In genomic region chr15:97378061-97378460, GRCm38 (mm10) we compare ENCODE assay signal across 31 mouse cellular contexts.
DNase-seq lines count a peak whose midpoint lies in the region; ATAC-seq and TF ChIP-seq lines count a peak whose summit lies in the region.
"Had no signal": no experiment of that assay in that cellular context is flagged by ENCODE, and none has a peak within 500 bp of the region (broad histone marks: within the 10 kb centered on the region; RNA-seq: fewer than 3 reads in every experiment).

No protein-coding gene starts in this region.

- intact Hi-C loops in heart, postnatal 25 days (cut with DNase I) = loop anchor here (5.0 kb wide), 1 partner anchor 131 kb away; the partner anchor contains the start of genes Amigo2 and Pced1b

- no peak for ATAC-seq in heart, embryonic 13.5 days (ENCODE audit: extremely low read depth, insufficient number of reproducible peaks, low FRiP score, low TSS enrichment)
- ATAC-seq in liver, embryonic 14.5 days (ENCODE audit: insufficient read depth) = no peak
- ATAC-seq in hindbrain, embryonic 14.5 days (ENCODE audit: low FRiP score) = no peak
- ATAC-seq in midbrain, embryonic 14.5 days (ENCODE audit: low FRiP score, low TSS enrichment) = no peak
- ATAC-seq: forebrain, embryonic 15.5 days; hindbrain, postnatal 0 days; intestine, embryonic 16.5 days had no signal

- peak overlapping the region; percentile 65 for H3K4me2 ChIP-seq in heart, embryonic 13.5 days
- H3K4me2 ChIP-seq in CH12.LX (ENCODE audit: insufficient read depth, low read depth, poor library complexity, severe bottlenecking) = no peak overlapping the region
- no peak overlapping the region for H3K4me2 ChIP-seq in liver, embryonic 14.5 days (ENCODE audit: low read depth)
- no peak overlapping the region for H3K4me2 ChIP-seq in hindbrain, embryonic 14.5 days (replicated peaks)
- H3K4me2 ChIP-seq in midbrain, embryonic 14.5 days (ENCODE audit: low read length) = no peak overlapping the region
- H3K4me2 ChIP-seq: forebrain, embryonic 15.5 days; midbrain, embryonic 11.5 days; neural tube, embryonic 13.5 days had no signal

- no peaks in the 10 kb centered on the region for H3K9me3 ChIP-seq in heart, embryonic 13.5 days
- H3K9me3 ChIP-seq in CH12.LX (replicated peaks; ENCODE audit: low read length) = no peaks in the 10 kb centered on the region
- no peaks in the 10 kb centered on the region for H3K9me3 ChIP-seq in liver, embryonic 14.5 days (ENCODE audit: control insufficient read depth, low read length)
- H3K9me3 ChIP-seq in hindbrain, embryonic 14.5 days (ENCODE audit: control insufficient read depth, low read length) = no peaks in the 10 kb centered on the region
- H3K9me3 ChIP-seq in midbrain, embryonic 14.5 days (ENCODE audit: control insufficient read depth, low read length) = no peaks in the 10 kb centered on the region
- H3K9me3 ChIP-seq: embryonic facial prominence, embryonic 12.5 days; forebrain, embryonic 15.5 days; G1E; neural tube, embryonic 13.5 days had no signal

- dilution Hi-C loops in CH12.LX (cut with MboI; ENCODE audit: extremely low pct_ligation_motif_present, extremely low pct_unique_long_range_greater_than_20kb, low sequenced_read_pairs) = no loop called here

- no peak for DNase-seq in heart, postnatal 25 days (ENCODE audit: low spot score)
- DNase-seq in A20 (ENCODE audit: low read depth, low spot score) (peak; percentile 65), CH12.LX (ENCODE audit: extremely low read depth) (no peak)
- DNase-seq in liver, embryonic 14.5 days (ENCODE audit: low read depth in 3 of 3, low spot score in 3 of 3) = no peak
- no peak for DNase-seq in hindbrain, embryonic 14.5 days (ENCODE audit: low spot score)
- no peak for DNase-seq in midbrain, embryonic 14.5 days
- DNase-seq: adrenal gland, postnatal 14 days; B cell, adult 2 months; cerebellum, adult 11-12 months; cerebellum, adult 9-11 months; embryo, embryonic 11 days; gastrocnemius, postnatal 25 days; heart, adult 18-20 months; heart, postnatal 14 days; kidney, adult 9 months; kidney, postnatal 10 days; layer of hippocampus, postnatal 36 days; left cerebral cortex, postnatal 4 days; lung, embryonic 14.5 days; lung, postnatal 14 days; thymus, adult 2 months; thymus, postnatal 36 days had no signal

- in situ Hi-C loops in CH12.LX (cut with MboI; ENCODE audit: low pct_ligation_motif_present, low pct_unique_long_range_greater_than_20kb, low sequenced_read_pairs) = no loop called here

- H3K79me2 ChIP-seq in CH12.LX (replicated peaks; ENCODE audit: control insufficient read depth, extremely low read depth, insufficient read depth, poor library complexity, severe bottlenecking) = peaks cover 77% of the 10 kb centered on the region

- no peak; the same call in 1 of the 2 replicates for TF ChIP-seq POLR2A in CH12.LX (IDR thresholded peaks at IDR 0.05; ENCODE audit: low read depth, low read length)

- H3K27ac ChIP-seq in heart, embryonic 13.5 days (replicated peaks) = no peak overlapping the region
- H3K27ac ChIP-seq in CH12.LX (ENCODE audit: insufficient read depth, low read depth) = no peak overlapping the region
- peak overlapping the region; percentile 31 for H3K27ac ChIP-seq in liver, embryonic 14.5 days
- no peak overlapping the region for H3K27ac ChIP-seq in hindbrain, embryonic 14.5 days
- no peak overlapping the region for H3K27ac ChIP-seq in midbrain, embryonic 14.5 days (replicated peaks; ENCODE audit: low read depth, low read length)
- H3K27ac ChIP-seq: embryonic facial prominence, embryonic 12.5 days; forebrain, embryonic 15.5 days; hindbrain, postnatal 0 days; neural tube, embryonic 13.5 days had no signal

- peaks cover 3% of the 10 kb centered on the region for H3K27me3 ChIP-seq in heart, embryonic 13.5 days (replicated peaks)
- H3K27me3 ChIP-seq in CH12.LX (replicated peaks) = no peaks in the 10 kb centered on the region
- no peaks in the 10 kb centered on the region for H3K27me3 ChIP-seq in liver, embryonic 14.5 days (ENCODE audit: control insufficient read depth, insufficient read depth, low read length)
- H3K27me3 ChIP-seq in hindbrain, embryonic 14.5 days (ENCODE audit: control insufficient read depth, insufficient read depth, low read length) = no peaks in the 10 kb centered on the region
- H3K27me3 ChIP-seq in midbrain, embryonic 14.5 days (ENCODE audit: control insufficient read depth, insufficient read depth, low read length) = no peaks in the 10 kb centered on the region; the same call in 1 of the 2 replicates
- H3K27me3 ChIP-seq: forebrain, embryonic 15.5 days had no signal

- H3K4me3 ChIP-seq in heart, embryonic 13.5 days = peak overlapping the region; percentile 43; the same call in 1 of the 2 replicates
- H3K4me3 ChIP-seq in CH12.LX (replicated peaks in 1 of 3; ENCODE audit: low read depth in 2 of 3, low read length in 2 of 3, poor library complexity in 1 of 3) = peak overlapping the region in 2 of 3 experiments; percentile 56 to 58
- H3K4me3 ChIP-seq in liver, embryonic 14.5 days (ENCODE audit: insufficient read depth in 1 of 2, low read depth in 2 of 2, low read length in 2 of 2) = no peak overlapping the region
- no peak overlapping the region for H3K4me3 ChIP-seq in hindbrain, embryonic 14.5 days (replicated peaks; ENCODE audit: low read length)
- H3K4me3 ChIP-seq in midbrain, embryonic 14.5 days (replicated peaks; ENCODE audit: low read depth, low read length) = no peak overlapping the region
- H3K4me3 ChIP-seq: embryonic facial prominence, embryonic 12.5 days; forebrain, embryonic 15.5 days; myocyte; neural tube, embryonic 13.5 days had no signal

- TF ChIP-seq CTCF in CH12.LX (conservative IDR thresholded peaks at IDR 0.05 in 1 of 2, IDR thresholded peaks at IDR 0.05 in 1 of 2; ENCODE audit: low read depth in 2 of 2, low read length in 2 of 2) = no peak; a peak in 1 of 4 replicates
- TF ChIP-seq CTCF in liver, embryonic 14.5 days (IDR thresholded peaks at IDR 0.05; ENCODE audit: low read depth) = no peak

- H3K9ac ChIP-seq in heart, embryonic 13.5 days = no peak overlapping the region
- H3K9ac ChIP-seq in CH12.LX (ENCODE audit: insufficient read depth, low read depth) = no peak overlapping the region; the same call in 1 of the 2 replicates
- no peak overlapping the region for H3K9ac ChIP-seq in liver, embryonic 14.5 days (replicated peaks)
- no peak overlapping the region for H3K9ac ChIP-seq in hindbrain, embryonic 14.5 days
- no peak overlapping the region for H3K9ac ChIP-seq in midbrain, embryonic 14.5 days (replicated peaks; ENCODE audit: low read length)
- H3K9ac ChIP-seq: embryonic facial prominence, embryonic 12.5 days; forebrain, embryonic 15.5 days; lung, embryonic 14.5 days; neural tube, embryonic 13.5 days had no signal

- no peak for TF ChIP-seq RAD21 in CH12.LX (IDR thresholded peaks at IDR 0.05; ENCODE audit: low read depth, low read length)

- WGBS in heart, embryonic 13.5 days = 80% methylated on average over 4 of the region's 4 CpGs
- WGBS in liver, embryonic 14.5 days (ENCODE audit: insufficient replicate concordance) = 76% methylated on average over 4 of the region's 4 CpGs
- 90% methylated on average over 4 of the region's 4 CpGs for WGBS in hindbrain, embryonic 14.5 days
- WGBS in midbrain, embryonic 14.5 days = 82% methylated on average over 4 of the region's 4 CpGs

- peaks cover 28% of the 10 kb centered on the region for H3K4me1 ChIP-seq in heart, embryonic 13.5 days
- peaks cover 22 to 41% of the 10 kb centered on the region in 2 experiments for H3K4me1 ChIP-seq in CH12.LX (ENCODE audit: control insufficient read depth in 1 of 2, insufficient read depth in 2 of 2)
- H3K4me1 ChIP-seq in liver, embryonic 14.5 days (replicated peaks; ENCODE audit: control insufficient read depth in 2 of 2, insufficient read depth in 2 of 2, low read length in 1 of 2) = peaks cover 46 to 50% of the 10 kb centered on the region in 2 experiments
- peaks cover 6% of the 10 kb centered on the region; the same call in 1 of the 2 replicates for H3K4me1 ChIP-seq in hindbrain, embryonic 14.5 days (replicated peaks; ENCODE audit: control insufficient read depth, insufficient read depth, low read length)
- H3K4me1 ChIP-seq in midbrain, embryonic 14.5 days (ENCODE audit: control insufficient read depth, insufficient read depth, low read length) = peaks cover 4% of the 10 kb centered on the region
- H3K4me1 ChIP-seq: embryonic facial prominence, embryonic 12.5 days had no signal

- no peaks in the 10 kb centered on the region for H3K36me3 ChIP-seq in heart, embryonic 13.5 days
- peaks cover 19 to 46% of the 10 kb centered on the region in 2 experiments for H3K36me3 ChIP-seq in CH12.LX (replicated peaks in 1 of 2; ENCODE audit: control insufficient read depth in 1 of 2, insufficient read depth in 1 of 2, low read length in 1 of 2)
- no peaks in the 10 kb centered on the region; the same call in 1 of the 2 replicates for H3K36me3 ChIP-seq in liver, embryonic 14.5 days (replicated peaks; ENCODE audit: control insufficient read depth, insufficient read depth, low read depth)
- H3K36me3 ChIP-seq in hindbrain, embryonic 14.5 days (replicated peaks; ENCODE audit: control insufficient read depth, insufficient read depth) = no peaks in the 10 kb centered on the region
- no peaks in the 10 kb centered on the region for H3K36me3 ChIP-seq in midbrain, embryonic 14.5 days (ENCODE audit: control insufficient read depth, insufficient read depth, low read length)
- H3K36me3 ChIP-seq: embryonic facial prominence, embryonic 12.5 days; forebrain, embryonic 15.5 days; neural tube, embryonic 13.5 days had no signal

- TF ChIP-seq EP300 in CH12.LX (IDR thresholded peaks at IDR 0.05; ENCODE audit: low read length) = no peak
- no peak for TF ChIP-seq EP300 in liver, embryonic 14.5 days (IDR thresholded peaks at IDR 0.05; ENCODE audit: low read depth)

TF ChIP-seq in CH12.LX, 34 proteins besides CTCF, POLR2A, EP300 and RAD21:
- no peak for TF ChIP-seq MAFK (IDR thresholded peaks at IDR 0.05; ENCODE audit: insufficient replicate concordance, low read length)
- TF ChIP-seq ELF1 (IDR thresholded peaks at IDR 0.05; ENCODE audit: low read depth, low read length) = peak; percentile 19; the same call in 1 of the 2 replicates
- TF ChIP-seq SMC3 (IDR thresholded peaks at IDR 0.05; ENCODE audit: low read depth, low read length) = no peak
- peak; percentile 65; the same call in 1 of the 2 replicates for TF ChIP-seq SIN3A (IDR thresholded peaks at IDR 0.05; ENCODE audit: low read length)
- no peak for TF ChIP-seq MAZ (IDR thresholded peaks at IDR 0.05; ENCODE audit: low read depth, low read length)
- no peak for TF ChIP-seq NRF1 (IDR thresholded peaks at IDR 0.05; ENCODE audit: low read depth, low read length)
- TF ChIP-seq ETS1 (conservative IDR thresholded peaks at IDR 0.05; ENCODE audit: low read depth, low read length) = peak; percentile 41; the same call in 1 of the 2 replicates
- TF ChIP-seq TCF12 (IDR thresholded peaks at IDR 0.05; ENCODE audit: low read depth, low read length) = no peak
- TF ChIP-seq ZNF384 (IDR thresholded peaks at IDR 0.05; ENCODE audit: low read depth, low read length) = peak; percentile 88
- TF ChIP-seq POLR2AphosphoS2 (IDR thresholded peaks at IDR 0.05; ENCODE audit: low read depth, low read length) = no peak

Comparison
In these comparisons a context has a peak if more than half of its experiments do, and no peak if none do; other contexts are left out.
1. H3K4me3 ChIP-seq: peak in heart, embryonic 13.5 days (single experiment) and CH12.LX (2 of 3); none in liver, embryonic 14.5 days (0 of 2), hindbrain, embryonic 14.5 days (single experiment) and midbrain, embryonic 14.5 days (single experiment).